Mouse (Mus musculus) c-Kit-positive CD71-positive TER-119-negative erythroid progenitor cells, embryonic 14.5 days (primary cell): ENCODE measurements around the gene Cela3b.

ENCODE experiments used
- DNase-seq: peaks from one replicate; pipeline ENCODE4 v3.0.0-alpha.2; 2013; ENCODE audit warnings: low read depth

Cela3b gene

GRCm38 (mm10) chr4:137430502-137430901 is at the start of gene Cela3b:
Gene Cela3b (minus strand): TSS chr4:137430540.
- DNase-seq: no peak

DNA sequence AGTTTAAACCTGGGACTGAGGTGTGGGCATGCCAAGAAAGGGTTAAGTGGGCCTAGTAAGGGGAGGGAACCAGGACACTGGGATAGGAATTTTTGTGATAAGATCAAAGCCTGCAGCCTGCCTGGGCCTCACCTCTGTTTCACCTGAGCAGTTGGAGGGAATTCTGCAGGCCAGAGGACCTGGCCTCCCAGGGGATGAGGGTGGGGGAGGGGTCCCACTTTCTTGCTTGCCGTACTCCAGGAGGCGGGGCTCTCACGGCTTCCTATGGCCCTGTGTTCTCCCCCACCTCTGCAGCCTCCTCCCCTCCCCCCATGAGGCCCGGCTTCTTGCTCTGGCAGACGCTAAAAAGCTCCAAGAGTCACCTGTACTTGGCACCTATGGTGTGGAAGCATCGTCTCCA is 49.4 kb upstream of the Cela3b start:
- no peak for DNase-seq

- DNase-seq: no peak
Observed at GRCm38 (mm10) chr4:137478306-137478705, 48.0 kb upstream of the Cela3b start.

- DNase-seq: no peak
Observed at GRCm38 (mm10) chr4:137477611-137478010, 47.3 kb upstream of the Cela3b start.

- no peak for DNase-seq
Observed at GRCm38 (mm10) chr4:137476761-137477237, 46.5 kb upstream of the Cela3b start.

GRCm38 (mm10) chr4:137476065-137476760 is 45.9 kb upstream of the Cela3b start:
- DNase-seq: no peak

GRCm38 (mm10) chr4:137475271-137476050 is 45.1 kb upstream of the Cela3b start:
- DNase-seq: no peak

DNA sequence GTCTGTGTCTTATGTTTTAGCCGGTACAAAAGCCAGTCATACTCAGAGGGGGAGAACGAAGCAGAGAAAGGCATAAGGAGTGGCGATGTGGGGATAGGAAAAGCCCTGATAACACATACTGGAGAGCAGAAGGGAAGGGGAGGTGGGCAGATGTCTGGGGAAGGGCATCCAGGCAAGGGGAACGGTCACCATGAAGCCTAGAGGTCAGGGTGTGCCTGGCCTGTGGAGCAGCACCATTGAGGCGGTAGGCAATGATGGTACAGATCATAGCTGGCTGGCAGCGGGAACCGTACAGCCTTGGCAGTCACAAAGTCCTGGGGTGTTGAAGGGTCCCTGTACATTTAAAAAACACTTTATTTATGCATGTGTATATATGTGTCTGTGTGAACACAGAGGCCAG is 44.4 kb upstream of the Cela3b start:
- no peak for DNase-seq

- DNase-seq: no peak
Observed at GRCm38 (mm10) chr4:137473701-137474388, 43.5 kb upstream of the Cela3b start.

DNA sequence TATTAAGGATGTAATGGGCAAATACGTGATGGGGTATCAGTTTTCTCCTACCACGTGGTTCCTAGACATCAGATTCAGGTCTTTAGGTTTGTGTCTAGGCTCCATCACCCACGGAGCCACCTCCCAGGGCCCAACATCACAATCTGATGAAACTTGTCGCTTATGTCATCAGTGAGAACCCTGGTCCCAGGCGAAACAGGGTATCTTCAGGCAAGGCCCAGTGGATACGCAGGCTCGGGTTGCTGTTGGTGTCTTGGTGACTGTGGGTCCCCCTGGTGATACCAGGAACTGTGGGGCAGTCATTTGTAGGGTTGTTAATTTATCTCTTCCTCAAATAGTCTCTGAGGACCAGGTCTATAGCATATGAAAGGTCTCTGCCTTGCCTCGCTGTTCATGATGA is 42.9 kb upstream of the Cela3b start:
- no peak for DNase-seq

DNA sequence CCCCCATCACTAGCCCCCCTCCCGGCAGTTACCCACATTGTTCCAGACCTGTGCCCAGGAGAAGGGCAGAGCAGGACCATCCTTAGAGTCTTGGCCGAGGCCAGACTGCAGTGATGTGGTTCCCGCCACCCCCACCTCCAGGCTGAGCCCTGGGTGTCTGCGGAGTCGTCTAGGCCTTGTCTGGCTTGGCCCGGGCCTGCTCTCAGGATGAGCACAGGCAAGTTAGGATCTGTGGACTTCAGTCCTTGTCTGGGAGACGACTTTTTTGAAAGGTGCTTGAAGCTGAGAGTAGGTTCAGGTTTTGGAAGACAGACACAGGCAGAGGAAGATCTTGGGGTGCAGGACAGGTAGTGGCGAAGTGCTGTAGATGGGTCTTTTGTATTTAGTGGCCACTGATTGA is 41.0 kb upstream of the Cela3b start:
- no peak for DNase-seq

DNA sequence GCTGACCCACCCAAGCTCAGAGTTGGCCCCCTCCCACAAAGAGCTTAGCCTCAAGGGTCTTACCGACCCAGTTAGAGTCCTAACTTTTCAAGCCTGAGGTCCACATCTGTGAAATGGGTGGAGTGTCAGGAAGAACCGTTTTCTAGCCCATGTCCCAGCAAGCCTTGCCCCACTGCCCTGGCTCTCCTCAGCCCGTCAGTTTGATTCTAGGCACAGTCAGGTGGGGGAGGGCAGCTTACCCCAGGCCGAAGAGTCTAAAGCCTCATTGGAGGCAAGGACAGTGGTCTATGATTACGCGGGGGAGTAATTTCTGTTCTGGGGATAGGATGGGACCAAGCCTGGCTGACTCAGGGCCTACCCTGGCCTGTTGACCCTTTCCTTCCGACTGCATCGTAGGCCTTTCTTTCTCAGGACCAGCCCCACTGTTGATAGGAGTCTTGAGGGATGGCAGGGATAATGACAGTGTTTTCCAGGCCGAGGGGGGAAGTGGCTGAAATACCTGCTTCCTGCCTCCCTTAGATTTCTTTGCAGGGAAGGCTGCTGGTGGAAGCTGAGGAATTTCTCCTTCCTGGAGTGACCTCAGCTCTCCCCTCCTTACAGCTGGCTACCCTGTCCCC is 40.5 kb upstream of the Cela3b start:
- DNase-seq: no peak

- no peak for DNase-seq
Observed at GRCm38 (mm10) chr4:137469845-137470692, 39.7 kb upstream of the Cela3b start.

- DNase-seq: no peak
Observed at GRCm38 (mm10) chr4:137469081-137469844, 38.9 kb upstream of the Cela3b start.

DNA sequence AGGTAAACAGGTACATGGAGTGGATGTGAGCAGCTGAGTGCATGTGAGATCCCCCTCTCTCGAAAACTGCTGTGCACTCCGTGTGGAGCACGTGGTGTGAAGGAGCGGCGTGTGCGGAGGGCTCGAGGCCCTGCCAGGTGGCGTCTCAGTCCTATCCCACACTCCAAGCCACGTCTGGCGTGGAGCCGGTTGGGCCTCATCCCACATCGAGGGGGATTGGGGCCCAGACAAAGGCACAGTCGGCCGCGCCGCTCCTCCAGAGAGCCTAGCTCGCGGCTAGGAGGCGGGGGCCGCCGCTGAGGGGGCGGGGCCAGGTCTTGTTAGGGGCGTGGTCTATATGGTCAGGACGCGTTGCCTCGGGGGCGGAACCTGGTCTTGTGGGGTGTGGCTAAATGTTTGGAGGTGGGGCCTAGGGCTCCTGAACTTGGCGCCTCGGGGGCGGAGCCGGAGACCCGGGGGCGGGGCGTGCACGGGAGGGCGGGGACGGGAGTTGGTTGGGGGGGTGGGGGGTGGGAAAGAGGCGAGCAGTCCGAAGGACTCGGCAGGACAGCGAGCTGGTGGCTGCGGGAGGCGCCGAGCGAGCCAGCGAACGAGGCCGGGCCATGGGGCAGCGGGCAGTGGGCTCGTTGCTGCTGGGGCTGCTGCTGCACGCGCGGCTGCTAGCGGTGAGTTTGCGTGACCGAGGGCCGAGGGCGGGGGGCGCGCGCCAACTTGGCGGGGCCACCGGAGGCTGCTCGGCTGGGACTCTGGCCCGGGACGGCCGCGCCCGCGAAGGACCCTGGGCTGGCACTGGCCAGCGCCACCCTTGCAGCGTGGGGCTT is 38.1 kb upstream of the Cela3b start, which contains the start of gene Hspg2:
Gene Hspg2 (plus strand): TSS at position 510 of the 821 bp plus-strand sequence.
- peak; percentile 88 for DNase-seq

DNA sequence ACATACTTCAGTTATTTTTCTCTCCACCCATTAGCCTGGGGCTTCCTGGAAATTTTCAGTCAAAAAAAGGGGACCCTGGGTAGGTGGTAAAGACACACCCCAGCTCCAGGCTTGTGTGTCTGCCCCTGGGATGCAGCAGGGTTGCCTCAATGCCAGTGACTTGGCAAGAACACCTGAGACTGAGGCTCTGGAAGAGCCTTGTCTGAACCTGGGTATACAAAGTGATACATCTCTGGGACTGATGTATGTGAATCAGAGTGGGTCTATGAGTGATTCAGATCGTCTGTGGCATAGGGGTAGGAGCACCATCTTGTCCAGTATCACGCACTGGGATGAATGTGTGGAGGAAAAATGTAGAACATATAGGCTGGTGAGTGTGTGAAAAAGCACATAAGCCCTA is 37.2 kb upstream of the Cela3b start:
- no peak for DNase-seq

DNA sequence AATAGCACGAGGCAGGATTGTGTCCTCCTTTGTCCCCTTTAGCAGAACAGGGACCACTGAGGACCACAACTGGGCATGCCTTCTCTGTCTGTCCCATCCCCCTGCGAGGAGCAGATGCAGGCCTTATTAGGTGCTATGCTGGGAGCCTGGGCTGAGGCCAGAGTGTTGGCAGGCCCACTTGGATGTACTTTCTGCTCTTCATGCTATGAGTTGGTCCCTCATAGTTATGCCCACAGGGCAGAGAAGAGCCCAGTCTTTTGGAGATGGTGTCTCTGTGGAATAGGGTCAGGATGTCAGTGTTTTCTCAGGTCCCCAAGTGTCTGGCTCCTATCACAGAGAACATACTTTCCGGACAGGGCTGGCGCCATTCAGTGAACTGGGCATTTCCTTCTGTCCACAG is 36.7 kb upstream of the Cela3b start:
- no peak for DNase-seq

- no peak for DNase-seq
Observed at GRCm38 (mm10) chr4:137465125-137465787, 34.9 kb upstream of the Cela3b start.
